Mouse (Mus musculus): ENCODE measurements around the gene Lrp2. TPM values are rescaled to one million over a fixed set of nuclear protein-coding genes. Genes with fewer than 3 reads are reported as not detected.

Gene Lrp2
- polyA plus RNA-seq, 1 experiment from 2014 or later, result 0.29 TPM

DNA sequence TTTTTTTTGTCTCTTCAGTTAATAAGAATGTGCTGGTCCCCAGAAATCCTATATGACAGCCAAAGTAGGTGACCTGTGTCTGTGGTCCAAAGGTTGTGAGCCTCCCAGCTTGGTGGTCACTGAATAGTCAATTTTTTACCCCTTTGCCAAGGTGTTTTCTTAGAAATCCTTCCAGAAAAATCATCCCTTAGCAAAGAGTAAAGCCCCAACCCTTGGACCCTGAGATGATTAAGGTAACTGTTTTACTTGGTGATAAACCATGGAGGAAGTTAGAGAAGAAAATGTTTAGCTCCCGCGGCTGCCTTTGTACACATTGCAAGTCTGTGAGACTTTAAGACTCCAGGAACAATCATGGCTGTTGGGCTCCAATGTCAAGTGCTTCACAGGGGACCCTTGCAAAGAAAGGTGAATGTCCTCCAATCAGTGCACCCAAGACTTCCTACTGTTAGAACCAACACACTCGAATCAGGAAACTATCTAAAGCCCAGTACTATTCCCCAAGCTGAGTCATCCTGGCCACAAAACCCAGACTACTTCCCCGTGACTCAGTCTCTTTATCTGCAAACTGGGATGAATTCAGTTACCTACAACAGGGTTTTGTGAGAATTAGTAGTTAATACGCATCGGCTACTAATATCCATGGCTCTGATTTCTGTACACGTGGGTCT lies 18.0 kb upstream of the Lrp2 start:
- no peak overlapping the region for H3K4me3 ChIP-seq (ENCODE audit: low read depth, low read length)
- no peak overlapping the region for H3K9ac ChIP-seq (ENCODE audit: low read length)
- H3K27me3 ChIP-seq (ENCODE audit: control insufficient read depth, insufficient read depth, low read length), result no peaks in the 10 kb centered on the region
- H3K4me1 ChIP-seq (replicated peaks; ENCODE audit: control insufficient read depth, insufficient read depth), result no peaks in the 10 kb centered on the region
- H3K9me3 ChIP-seq (ENCODE audit: control insufficient read depth, low read length), result no peaks in the 10 kb centered on the region
- H3K27ac ChIP-seq (replicated peaks), result no peak overlapping the region
- H3K36me3 ChIP-seq (ENCODE audit: control insufficient read depth, insufficient read depth, low read length), result no peaks in the 10 kb centered on the region
- 78% methylated on average over 7 of the region's 7 CpGs for WGBS
- ATAC-seq (ENCODE audit: low FRiP score, low TSS enrichment) (peak; percentile 61), DNase-seq (ENCODE audit: low spot score) (no peak)
- no peak overlapping the region for H3K4me2 ChIP-seq (replicated peaks; ENCODE audit: low read depth)
- TF ChIP-seq EP300 (optimal IDR thresholded peaks at IDR 0.05) (no peak), CTCF (IDR thresholded peaks at IDR 0.05; ENCODE audit: low read depth) (no peak)

- no peak overlapping the region for H3K9ac ChIP-seq (ENCODE audit: low read length)
- no peaks in the 10 kb centered on the region for H3K9me3 ChIP-seq (ENCODE audit: control insufficient read depth, low read length)
- TF ChIP-seq EP300 (optimal IDR thresholded peaks at IDR 0.05) (no peak), CTCF (IDR thresholded peaks at IDR 0.05; ENCODE audit: low read depth) (no peak)
- no peak overlapping the region for H3K4me3 ChIP-seq (ENCODE audit: low read depth, low read length)
- no peak overlapping the region for H3K4me2 ChIP-seq (replicated peaks; ENCODE audit: low read depth)
- DNase-seq (ENCODE audit: low spot score) (no peak), ATAC-seq (ENCODE audit: low FRiP score, low TSS enrichment) (no peak)
- H3K27me3 ChIP-seq (ENCODE audit: control insufficient read depth, insufficient read depth, low read length), result no peaks in the 10 kb centered on the region
- no peaks in the 10 kb centered on the region for H3K36me3 ChIP-seq (ENCODE audit: control insufficient read depth, insufficient read depth, low read length)
- no peaks in the 10 kb centered on the region for H3K4me1 ChIP-seq (replicated peaks; ENCODE audit: control insufficient read depth, insufficient read depth)
- H3K27ac ChIP-seq (replicated peaks), result no peak overlapping the region
- WGBS, result 66% methylated on average over 2 of the region's 2 CpGs
Observed at GRCm38 (mm10) chr2:69593168-69593567, 7.3 kb upstream of the Lrp2 start.

DNA sequence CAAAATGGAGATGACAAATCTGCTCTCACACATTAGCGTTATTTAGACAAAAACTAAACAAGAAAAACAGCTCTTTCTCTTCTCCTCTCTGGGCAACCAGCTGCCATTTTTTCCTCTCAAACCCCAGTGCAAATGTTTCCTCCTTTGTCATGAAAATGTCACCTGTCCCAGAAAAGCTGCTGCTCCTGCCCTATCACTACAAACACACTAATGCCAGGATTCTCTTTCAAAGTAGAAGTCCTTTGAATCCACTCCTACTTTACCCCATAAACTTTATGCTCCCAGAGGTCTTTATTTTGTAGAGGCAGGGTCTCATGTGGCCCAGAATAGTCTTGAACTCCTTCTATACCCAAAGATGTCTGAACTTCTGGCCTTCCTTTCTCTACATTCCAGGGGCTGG lies 6.7 kb upstream of the Lrp2 start:
- DNase-seq (ENCODE audit: low spot score) (no peak), ATAC-seq (ENCODE audit: low FRiP score, low TSS enrichment) (no peak)

DNA sequence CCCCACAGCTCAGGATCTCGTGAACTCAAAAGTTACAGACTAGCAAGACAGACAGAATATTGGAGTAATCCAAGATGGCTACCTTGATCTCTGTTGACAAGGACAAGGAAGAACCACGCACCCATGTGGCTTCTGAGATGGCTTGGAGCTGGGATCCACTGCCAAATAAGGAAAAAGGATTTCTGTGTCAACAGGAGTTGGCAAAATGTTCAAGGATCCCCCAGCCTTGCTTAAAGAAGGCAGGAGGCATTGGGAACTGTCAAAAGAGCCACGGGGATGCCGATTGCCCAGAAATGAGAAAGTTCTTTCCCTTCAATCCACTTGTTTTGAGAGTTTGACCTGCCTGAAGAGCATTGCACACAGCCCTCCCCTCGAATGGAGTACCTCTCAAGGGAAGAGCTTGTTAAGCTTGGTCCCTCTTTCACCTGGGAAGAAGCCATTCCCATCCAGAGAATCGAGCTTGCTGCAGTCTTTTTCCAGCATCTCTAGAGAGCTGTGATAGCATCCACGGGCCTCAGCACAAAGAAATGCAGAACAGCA lies 6.2 kb upstream of the Lrp2 start:
- WGBS, result 57% methylated on average over 7 of the region's 7 CpGs

More for the DNA sequence above, 6.7 kb upstream of the Lrp2 start:
- H3K4me2 ChIP-seq (replicated peaks; ENCODE audit: low read depth), result no peak overlapping the region
- no peak overlapping the region for H3K27ac ChIP-seq (replicated peaks)
- H3K27me3 ChIP-seq (ENCODE audit: control insufficient read depth, insufficient read depth, low read length), result peaks cover 3% of the 10 kb centered on the region; the same call in 1 of the 2 replicates
- WGBS, result 23% methylated on average over 1 of the region's 1 CpGs
- no peak overlapping the region for H3K4me3 ChIP-seq (ENCODE audit: low read depth, low read length)
- no peaks in the 10 kb centered on the region for H3K36me3 ChIP-seq (ENCODE audit: control insufficient read depth, insufficient read depth, low read length)
- TF ChIP-seq EP300 (optimal IDR thresholded peaks at IDR 0.05) (no peak), CTCF (IDR thresholded peaks at IDR 0.05; ENCODE audit: low read depth) (no peak)
- no peaks in the 10 kb centered on the region for H3K9me3 ChIP-seq (ENCODE audit: control insufficient read depth, low read length)
- no peaks in the 10 kb centered on the region for H3K4me1 ChIP-seq (replicated peaks; ENCODE audit: control insufficient read depth, insufficient read depth)
- no peak overlapping the region for H3K9ac ChIP-seq (ENCODE audit: low read length)

GRCm38 (mm10) chr2:69590548-69590947 lies 4.7 kb upstream of the Lrp2 start:
- no peak overlapping the region for H3K4me2 ChIP-seq (replicated peaks; ENCODE audit: low read depth)
- H3K36me3 ChIP-seq (ENCODE audit: control insufficient read depth, insufficient read depth, low read length), result no peaks in the 10 kb centered on the region
- peaks cover 1% of the 10 kb centered on the region; the same call in 1 of the 2 replicates for H3K4me1 ChIP-seq (replicated peaks; ENCODE audit: control insufficient read depth, insufficient read depth)
- no peaks in the 10 kb centered on the region for H3K9me3 ChIP-seq (ENCODE audit: control insufficient read depth, low read length)
- no peak overlapping the region for H3K4me3 ChIP-seq (ENCODE audit: low read depth, low read length)
- ATAC-seq (ENCODE audit: low FRiP score, low TSS enrichment) (no peak), DNase-seq (ENCODE audit: low spot score) (no peak)
- H3K27ac ChIP-seq (replicated peaks), result no peak overlapping the region
- TF ChIP-seq EP300 (optimal IDR thresholded peaks at IDR 0.05) (no peak), CTCF (IDR thresholded peaks at IDR 0.05; ENCODE audit: low read depth) (no peak)
- no peak overlapping the region for H3K9ac ChIP-seq (ENCODE audit: low read length)
- WGBS, result 84% methylated on average over 1 of the region's 1 CpGs
- peaks cover 11% of the 10 kb centered on the region; the same call in 1 of the 2 replicates for H3K27me3 ChIP-seq (ENCODE audit: control insufficient read depth, insufficient read depth, low read length)

More for the DNA sequence above, 6.2 kb upstream of the Lrp2 start:
- Histone ChIP-seq H3K4me1 (replicated peaks; ENCODE audit: control insufficient read depth, insufficient read depth) (no peaks in the 10 kb centered on the region), H3K4me3 (ENCODE audit: low read depth, low read length) (no peak overlapping the region), H3K27ac (replicated peaks) (no peak overlapping the region), H3K9me3 (ENCODE audit: control insufficient read depth, low read length) (no peaks in the 10 kb centered on the region), H3K9ac (ENCODE audit: low read length) (no peak overlapping the region), H3K36me3 (ENCODE audit: control insufficient read depth, insufficient read depth, low read length) (no peaks in the 10 kb centered on the region), H3K27me3 (ENCODE audit: control insufficient read depth, insufficient read depth, low read length) (peaks cover 7% of the 10 kb centered on the region; the same call in 1 of the 2 replicates), H3K4me2 (replicated peaks; ENCODE audit: low read depth) (no peak overlapping the region)
- no peak for ATAC-seq (ENCODE audit: low FRiP score, low TSS enrichment)
- DNase-seq (ENCODE audit: low spot score), result no peak
- TF ChIP-seq EP300 (optimal IDR thresholded peaks at IDR 0.05), result no peak
- TF ChIP-seq CTCF (IDR thresholded peaks at IDR 0.05; ENCODE audit: low read depth), result no peak

- peaks cover 16% of the 10 kb centered on the region; the same call in 1 of the 2 replicates for H3K27me3 ChIP-seq (ENCODE audit: control insufficient read depth, insufficient read depth, low read length)
- no peaks in the 10 kb centered on the region for H3K9me3 ChIP-seq (ENCODE audit: control insufficient read depth, low read length)
- TF ChIP-seq CTCF (IDR thresholded peaks at IDR 0.05; ENCODE audit: low read depth), result no peak
- TF ChIP-seq EP300 (optimal IDR thresholded peaks at IDR 0.05), result no peak
- under 1% methylated on average over 23 of the region's 23 CpGs for WGBS
- ATAC-seq (ENCODE audit: low FRiP score, low TSS enrichment) (peak; percentile 48; the same call in 1 of the 2 replicates), DNase-seq (ENCODE audit: low spot score) (no peak)
- peak overlapping the region; percentile 4; the same call in 1 of the 2 replicates for H3K4me3 ChIP-seq (ENCODE audit: low read depth, low read length)
- no peak overlapping the region for H3K27ac ChIP-seq (replicated peaks)
- no peaks in the 10 kb centered on the region for H3K36me3 ChIP-seq (ENCODE audit: control insufficient read depth, insufficient read depth, low read length)
- peak overlapping the region; percentile 17; the same call in 1 of the 2 replicates for H3K4me2 ChIP-seq (replicated peaks; ENCODE audit: low read depth)
- H3K9ac ChIP-seq (ENCODE audit: low read length), result no peak overlapping the region
- H3K4me1 ChIP-seq (replicated peaks; ENCODE audit: control insufficient read depth, insufficient read depth), result peaks cover 6% of the 10 kb centered on the region; the same call in 1 of the 2 replicates
Observed at GRCm38 (mm10) chr2:69587896-69588295, 2.0 kb upstream of the Lrp2 start.

Data from stomach, postnatal 0 days (tissue).